Mouse (Mus musculus): ENCODE measurements at regions not wholly inside any gene's neighbourhood (a gene's known extent, or its start where the extent isn't known, plus 50 kb on each side); places are given as distances from the start of the nearest gene placed in this dataset.

- ATAC-seq (ENCODE audit: low FRiP score): no peak
These were observed 68.8 kb upstream of the Pax8 start for GRCm38 (mm10) chr2:24544190-24544589.

GRCm38 (mm10) chr2:24538890-24539573 is 63.6 kb upstream of the Pax8 start:
- no peaks in the 10 kb centered on the region for H3K36me3 ChIP-seq (ENCODE audit: control insufficient read depth, insufficient read depth, low read length)
- H3K4me1 ChIP-seq (replicated peaks; ENCODE audit: control insufficient read depth, insufficient read depth, low read length): no peaks in the 10 kb centered on the region
- H3K4me3 ChIP-seq (ENCODE audit: low read depth, low read length): no peak overlapping the region
- no peak overlapping the region for H3K9ac ChIP-seq (ENCODE audit: low read depth, low read length)
- ATAC-seq (ENCODE audit: low FRiP score): peak; percentile 82
- H3K4me2 ChIP-seq (replicated peaks; ENCODE audit: low read depth, low read length): no peak overlapping the region
- WGBS: 51% methylated on average over 7 of the region's 7 CpGs
- H3K9me3 ChIP-seq (ENCODE audit: control insufficient read depth, low read length): no peaks in the 10 kb centered on the region
- H3K27ac ChIP-seq (ENCODE audit: low read depth, low read length): peak overlapping the region; percentile 60
- peak; percentile 40 for DNase-seq (ENCODE audit: low spot score)
- no peaks in the 10 kb centered on the region for H3K27me3 ChIP-seq (ENCODE audit: control insufficient read depth, insufficient read depth, low read length)

More at GRCm38 (mm10) chr2:24544190-24544589, 68.8 kb upstream of the Pax8 start:
- H3K27ac ChIP-seq (ENCODE audit: low read depth, low read length): no peak overlapping the region
- H3K9ac ChIP-seq (ENCODE audit: low read depth, low read length): no peak overlapping the region
- H3K4me3 ChIP-seq (ENCODE audit: low read depth, low read length): no peak overlapping the region
- H3K36me3 ChIP-seq (ENCODE audit: control insufficient read depth, insufficient read depth, low read length): no peaks in the 10 kb centered on the region
- H3K9me3 ChIP-seq (ENCODE audit: control insufficient read depth, low read length): no peaks in the 10 kb centered on the region
- H3K4me2 ChIP-seq (replicated peaks; ENCODE audit: low read depth, low read length): no peak overlapping the region
- no peak for DNase-seq (ENCODE audit: low spot score)
- H3K27me3 ChIP-seq (ENCODE audit: control insufficient read depth, insufficient read depth, low read length): no peaks in the 10 kb centered on the region
- 85% methylated on average over 5 of the region's 5 CpGs for WGBS
- H3K4me1 ChIP-seq (replicated peaks; ENCODE audit: control insufficient read depth, insufficient read depth, low read length): no peaks in the 10 kb centered on the region

- Histone ChIP-seq H3K9ac (ENCODE audit: low read depth, low read length) (no peak overlapping the region), H3K9me3 (ENCODE audit: control insufficient read depth, low read length) (no peaks in the 10 kb centered on the region), H3K4me3 (ENCODE audit: low read depth, low read length) (no peak overlapping the region), H3K4me1 (replicated peaks; ENCODE audit: control insufficient read depth, insufficient read depth, low read length) (no peaks in the 10 kb centered on the region), H3K4me2 (replicated peaks; ENCODE audit: low read depth, low read length) (no peak overlapping the region), H3K27ac (ENCODE audit: low read depth, low read length) (no peak overlapping the region), H3K27me3 (ENCODE audit: control insufficient read depth, insufficient read depth, low read length) (no peaks in the 10 kb centered on the region), H3K36me3 (ENCODE audit: control insufficient read depth, insufficient read depth, low read length) (no peaks in the 10 kb centered on the region)
- no peak for DNase-seq (ENCODE audit: low spot score)
- ATAC-seq (ENCODE audit: low FRiP score): no peak
These were observed 61.9 kb upstream of the Pax8 start for GRCm38 (mm10) chr2:24537324-24537723.
